Mouse (Mus musculus): Measurements from ENCODE around the gene Car5a. TPM values are rescaled to one million over a fixed set of nuclear protein-coding genes. Genes with fewer than 3 reads are reported as not detected.

Car5a gene
- total RNA-seq, 2 experiments from 2014 or later: not detected

DNA sequence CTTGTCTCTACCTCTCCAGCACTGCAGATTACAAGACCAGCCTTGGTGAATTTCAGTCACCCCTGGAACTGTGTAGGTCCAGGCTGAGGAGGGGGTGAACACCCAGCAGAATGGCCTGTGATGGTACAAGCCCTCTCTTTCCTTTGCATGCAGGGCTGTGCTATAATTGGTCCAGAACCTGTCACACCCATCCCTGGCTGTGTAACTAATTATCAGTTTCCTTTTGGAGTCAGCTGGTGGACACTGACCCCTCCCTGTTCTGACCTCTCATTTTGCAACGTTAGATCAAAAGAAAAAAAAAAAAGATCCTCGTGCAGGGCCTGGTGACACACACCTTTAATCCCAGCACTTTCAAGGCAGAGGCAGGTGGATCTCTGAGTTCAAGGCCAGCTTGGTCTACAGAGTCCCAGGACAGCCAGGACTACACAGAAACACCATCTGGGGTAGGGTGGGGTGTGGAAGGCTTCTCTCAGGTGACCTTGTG lies 1.6 kb downstream of the Car5a start:
- intact Hi-C loops (cut with DNase I): no loop called here
- DNase-seq (ENCODE audit: extremely low spot score in 1 of 2, low spot score in 2 of 2): no peak

- intact Hi-C loops (cut with DNase I): no loop called here
- no peak for DNase-seq (ENCODE audit: extremely low spot score in 1 of 2, low spot score in 2 of 2)
These were observed 6.0 kb downstream of the Car5a start for GRCm38 (mm10) chr8:121938732-121939131.

DNA sequence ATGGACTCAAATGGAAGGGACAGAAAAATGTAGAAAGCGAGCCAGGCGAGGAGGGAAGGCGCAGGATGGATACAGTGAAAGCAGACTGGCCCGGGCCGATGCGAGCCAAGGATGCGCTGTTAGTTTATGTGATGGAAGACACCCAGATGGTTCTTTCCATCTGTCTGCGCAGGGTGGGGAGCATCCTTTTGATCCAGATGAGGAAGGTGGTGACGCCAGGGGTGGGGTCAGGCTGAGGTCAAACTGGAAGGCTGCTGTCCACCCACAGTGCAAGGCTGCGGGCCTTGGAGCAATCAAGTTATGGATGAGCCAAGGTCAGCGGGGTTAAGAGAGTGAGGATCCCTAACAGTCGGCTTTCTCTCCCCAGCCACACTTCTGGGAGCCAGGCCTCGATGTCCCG lies 8.3 kb downstream of the Car5a start:
- intact Hi-C loops (cut with DNase I): no loop called here
- peak in 1 of 2 experiments; percentile 59 for DNase-seq (ENCODE audit: extremely low spot score in 1 of 2, low spot score in 2 of 2)

DNA sequence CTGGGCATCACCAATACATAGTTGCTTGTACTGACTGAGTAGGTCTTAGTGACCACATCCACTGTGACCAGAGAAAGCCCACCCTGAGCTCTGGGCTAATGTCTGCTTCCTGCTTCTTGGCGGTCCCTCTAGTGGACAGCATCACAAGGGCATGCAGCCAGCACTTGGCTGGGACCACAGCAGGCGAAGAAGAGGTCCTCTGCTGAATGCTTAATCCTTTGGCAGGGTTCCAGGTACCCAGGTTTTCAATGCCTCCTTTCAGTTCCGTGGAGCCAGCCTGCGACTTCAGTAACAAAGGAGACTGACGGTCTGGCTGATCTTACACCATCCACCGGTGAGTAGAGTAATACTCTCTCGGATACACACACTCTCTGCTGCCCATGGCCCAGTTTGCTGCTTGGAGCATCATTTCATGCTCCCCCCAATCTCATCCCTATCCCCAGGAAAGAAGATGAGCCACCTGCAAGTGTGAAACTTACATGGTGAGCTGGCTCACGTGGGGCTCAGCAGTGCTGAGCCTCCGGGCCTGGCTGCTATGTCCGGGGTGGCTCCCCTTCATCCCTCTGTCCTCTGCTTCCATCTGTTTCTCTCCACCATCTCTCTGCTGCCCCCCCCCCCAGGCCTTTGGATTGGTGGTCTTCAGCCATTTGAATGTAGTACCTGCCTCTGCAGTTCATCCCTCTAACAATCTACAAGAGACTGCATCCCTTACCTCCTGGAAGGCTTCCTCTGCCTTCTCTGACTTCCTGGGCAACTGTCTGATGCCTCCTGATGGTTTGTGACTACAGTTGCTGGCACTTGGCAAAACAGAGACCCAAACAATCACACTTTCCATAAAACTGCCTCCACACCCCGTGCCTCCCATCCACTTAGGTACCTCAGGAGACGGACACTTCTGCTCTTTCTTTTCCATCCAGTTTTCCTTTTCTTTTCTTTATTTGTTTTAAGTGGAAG lies 9.1 kb downstream of the Car5a start:
- DNase-seq (ENCODE audit: extremely low spot score in 1 of 2, low spot score in 2 of 2): peak; percentile 88 to 90
- intact Hi-C loops (cut with DNase I): no loop called here

- intact Hi-C loops (cut with DNase I): loop anchor here (5.0 kb wide), 1 partner anchor 83 kb away; no protein-coding TSS in a partner anchor
- no peak for DNase-seq (ENCODE audit: extremely low spot score in 1 of 2, low spot score in 2 of 2)
These were observed 9.8 kb downstream of the Car5a start for GRCm38 (mm10) chr8:121934923-121935322.

- intact Hi-C loops (cut with DNase I): loop anchor here (5.0 kb wide), 1 partner anchor 82 kb away; no protein-coding TSS in a partner anchor
- peak in 1 of 2 experiments; percentile 47 for DNase-seq (ENCODE audit: extremely low spot score in 1 of 2, low spot score in 2 of 2)
These were observed 10.2 kb downstream of the Car5a start for GRCm38 (mm10) chr8:121934506-121934905.

- DNase-seq (ENCODE audit: extremely low spot score in 1 of 2, low spot score in 2 of 2): no peak
- intact Hi-C loops (cut with DNase I): loop anchor here (5.0 kb wide), 1 partner anchor 81 kb away; no protein-coding TSS in a partner anchor
These were observed 11.8 kb downstream of the Car5a start for GRCm38 (mm10) chr8:121932668-121933520.

DNA sequence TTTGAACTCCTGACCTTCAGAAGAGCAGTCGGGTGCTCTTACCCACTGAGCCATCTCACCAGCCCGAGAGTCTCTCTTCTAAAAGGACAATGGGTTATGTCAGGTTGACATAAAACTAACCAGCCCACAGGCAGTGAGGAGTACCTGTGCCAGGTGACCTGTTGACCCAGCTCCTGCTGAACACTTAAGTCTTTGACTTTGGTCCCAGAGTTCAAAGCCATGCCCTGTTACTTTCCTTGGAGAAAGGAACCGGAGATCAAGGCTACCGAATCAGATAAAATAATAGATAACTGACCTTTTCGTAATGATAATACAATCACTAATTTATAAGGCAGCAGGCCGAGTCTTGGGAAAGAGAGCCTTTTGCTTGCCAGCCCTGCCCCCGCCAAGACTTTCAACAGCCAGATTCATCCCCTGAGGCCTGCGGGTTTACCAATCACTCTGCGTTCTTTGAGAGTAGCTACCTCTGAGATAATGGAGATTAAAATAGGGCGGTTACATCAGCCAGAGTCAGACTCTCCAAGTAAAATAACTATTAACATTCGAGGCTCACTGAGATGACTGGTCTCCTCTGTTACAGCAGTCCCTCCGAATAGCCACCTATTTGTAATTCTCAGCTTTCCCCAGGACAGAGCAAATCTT lies 12.6 kb downstream of the Car5a start:
- intact Hi-C loops (cut with DNase I): loop anchor here (5.0 kb wide), 1 partner anchor 80 kb away; no protein-coding TSS in a partner anchor
- DNase-seq (ENCODE audit: extremely low spot score in 1 of 2, low spot score in 2 of 2): no peak

- intact Hi-C loops (cut with DNase I): loop anchor here (5.0 kb wide), 1 partner anchor 79 kb away; no protein-coding TSS in a partner anchor
- no peak for DNase-seq (ENCODE audit: extremely low spot score in 1 of 2, low spot score in 2 of 2)
These were observed 13.1 kb downstream of the Car5a start for GRCm38 (mm10) chr8:121931571-121931970.

- intact Hi-C loops (cut with DNase I): loop anchor here (5.0 kb wide), 1 partner anchor 78 kb away; no protein-coding TSS in a partner anchor
- DNase-seq (ENCODE audit: extremely low spot score in 1 of 2, low spot score in 2 of 2): no peak
These were observed 14.7 kb downstream of the Car5a start for GRCm38 (mm10) chr8:121930047-121930446.

GRCm38 (mm10) chr8:121927316-121927715 lies 17.4 kb downstream of the Car5a start:
- DNase-seq (ENCODE audit: extremely low spot score in 1 of 2, low spot score in 2 of 2): peak in 1 of 2 experiments; percentile 69
- intact Hi-C loops (cut with DNase I): no loop called here

GRCm38 (mm10) chr8:121926266-121926665 lies 18.4 kb downstream of the Car5a start:
- no peak for DNase-seq (ENCODE audit: extremely low spot score in 1 of 2, low spot score in 2 of 2)
- intact Hi-C loops (cut with DNase I): no loop called here

GRCm38 (mm10) chr8:121925624-121926023 lies 19.1 kb downstream of the Car5a start:
- peak; percentile 79 to 87 for DNase-seq (ENCODE audit: extremely low spot score in 1 of 2, low spot score in 2 of 2)
- intact Hi-C loops (cut with DNase I): no loop called here

- intact Hi-C loops (cut with DNase I): no loop called here
These were observed 20.0 kb downstream of the Car5a start for GRCm38 (mm10) chr8:121924681-121925080.

GRCm38 (mm10) chr8:121922101-121922500 lies 22.6 kb downstream of the Car5a start:
- intact Hi-C loops (cut with DNase I): no loop called here
- DNase-seq (ENCODE audit: extremely low spot score in 1 of 2, low spot score in 2 of 2): peak in 1 of 2 experiments; percentile 92

More at GRCm38 (mm10) chr8:121924681-121925080, 20.0 kb downstream of the Car5a start:
- DNase-seq (ENCODE audit: extremely low spot score in 1 of 2, low spot score in 2 of 2): no peak

- intact Hi-C loops (cut with DNase I): no loop called here
- peak in 1 of 2 experiments; percentile 49 for DNase-seq (ENCODE audit: extremely low spot score in 1 of 2, low spot score in 2 of 2)
These were observed 23.1 kb downstream of the Car5a start for GRCm38 (mm10) chr8:121921582-121921981.

DNA sequence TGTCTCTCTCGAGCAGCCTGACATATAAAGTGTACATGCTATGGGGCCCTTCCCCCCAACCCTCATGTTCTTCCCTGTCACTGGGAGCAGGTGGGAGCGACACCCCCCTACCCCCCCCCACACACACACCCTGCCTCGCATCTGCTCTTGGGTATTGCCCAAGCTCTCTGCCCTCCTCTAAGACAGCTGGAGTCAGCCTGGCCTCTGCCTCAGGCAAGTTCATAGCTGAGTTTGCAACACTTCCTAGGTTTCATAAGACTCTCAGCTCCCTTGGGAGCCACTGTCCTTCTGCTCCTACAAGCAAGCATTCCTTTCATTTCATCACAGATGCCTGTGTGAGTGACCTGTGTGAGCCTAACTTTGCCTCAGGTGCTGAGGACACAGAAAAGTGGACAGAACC lies 25.0 kb downstream of the Car5a start:
- intact Hi-C loops (cut with DNase I): loop anchor here (10.0 kb wide), 1 partner anchor 205 kb away; no protein-coding TSS in a partner anchor
- no peak for DNase-seq (ENCODE audit: extremely low spot score in 1 of 2, low spot score in 2 of 2)

DNA sequence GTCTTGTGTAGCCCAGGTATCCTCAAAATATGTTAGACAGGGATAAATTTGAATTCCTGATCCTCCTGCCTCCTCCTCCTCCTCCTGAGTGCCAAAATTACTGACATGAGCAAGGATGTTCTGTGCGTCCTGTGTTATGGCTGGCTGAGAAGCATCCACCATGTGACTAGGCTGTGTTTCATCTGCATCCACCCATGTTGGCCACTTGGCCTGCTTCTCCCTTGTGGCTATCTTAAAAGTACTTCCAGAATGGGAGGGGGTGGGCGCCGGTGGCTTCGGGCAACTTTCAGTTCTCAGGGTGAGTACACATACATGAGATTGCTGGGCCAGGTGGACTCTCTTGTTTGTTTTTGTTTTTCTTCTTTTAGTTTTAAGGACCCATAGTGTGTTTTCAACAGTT lies 25.5 kb downstream of the Car5a start:
- no peak for DNase-seq (ENCODE audit: extremely low spot score in 1 of 2, low spot score in 2 of 2)
- intact Hi-C loops (cut with DNase I): loop anchor here (10.0 kb wide), 1 partner anchor 204 kb away; no protein-coding TSS in a partner anchor

Measured in left cerebral cortex, postnatal 10 days (tissue).